Mouse (Mus musculus) neural tube, embryonic 13.5 days (tissue): ENCODE data around the gene Cd34. TPM values are rescaled to one million over a fixed set of nuclear protein-coding genes. Genes with fewer than 3 reads are reported as not detected.

ENCODE experiments used
- ATAC-seq: fragments of 200-750 bp; cut with Nextera tagmentation; 2 replicates; pipeline ENCODE4 v1.8.0; 2017; ENCODE audit warnings: low read depth, mild to moderate bottlenecking, moderate TSS enrichment, moderate library complexity
- H3K27ac ChIP-seq: fragments of 300-500 bp; sonication (generic); replicated peaks from 2 replicates; pipeline ENCODE4 v1.5.1; 2015; ENCODE audit warnings: moderate library complexity, mild to moderate bottlenecking, inconsistent platforms
- H3K27me3 ChIP-seq: fragments of 300-500 bp; sonication (generic); 2 replicates; pipeline ENCODE4 v1.6.1; 2015; ENCODE audit warnings: mild to moderate bottlenecking, inconsistent platforms
- H3K36me3 ChIP-seq: fragments of 300-500 bp; sonication (generic); 2 replicates; pipeline ENCODE4 v1.6.1; 2015; ENCODE audit warnings: mild to moderate bottlenecking, inconsistent platforms
- H3K4me1 ChIP-seq: fragments of 300-500 bp; sonication (generic); replicated peaks from 2 replicates; pipeline ENCODE4 v1.6.1; 2015; ENCODE audit warnings: inconsistent platforms
- H3K4me2 ChIP-seq: fragments of 300-500 bp; sonication (generic); 2 replicates; pipeline ENCODE4 v1.6.1; 2015; ENCODE audit warnings: inconsistent platforms, mild to moderate bottlenecking, moderate library complexity
- H3K4me3 ChIP-seq: fragments of 300-500 bp; sonication (generic); 2 replicates; pipeline ENCODE4 v1.5.1; 2015; ENCODE audit warnings: mild to moderate bottlenecking, inconsistent platforms
- H3K9ac ChIP-seq: fragments of 300-500 bp; sonication (generic); 2 replicates; pipeline ENCODE4 v1.6.1; 2015; ENCODE audit warnings: moderate library complexity, mild to moderate bottlenecking, inconsistent platforms
- H3K9me3 ChIP-seq: fragments of 300-500 bp; sonication (generic); 2 replicates; pipeline ENCODE4 v1.6.1; 2016; ENCODE audit warnings: inconsistent platforms
- WGBS: fragments of 180-500 bp; shearing (Covaris S2); methylation state at CpG from one replicate; pipeline ENCODE4 v1.1.7; 2015; 5-methylcytosine and 5-hydroxymethylcytosine counted together
- polyA plus RNA-seq: library from polyadenylated mRNA; unstranded; fragments of >200 nt; fragmentation: Nextera tagmentation; extraction: Ambion mirVana; gene quantifications from 2 replicates; pipeline ENCODE4 v1.2.1, GENCODE M21; 2015

The Cd34 gene
- polyA plus RNA-seq, 1 experiment from 2014 or later, result 40.9 TPM

DNA sequence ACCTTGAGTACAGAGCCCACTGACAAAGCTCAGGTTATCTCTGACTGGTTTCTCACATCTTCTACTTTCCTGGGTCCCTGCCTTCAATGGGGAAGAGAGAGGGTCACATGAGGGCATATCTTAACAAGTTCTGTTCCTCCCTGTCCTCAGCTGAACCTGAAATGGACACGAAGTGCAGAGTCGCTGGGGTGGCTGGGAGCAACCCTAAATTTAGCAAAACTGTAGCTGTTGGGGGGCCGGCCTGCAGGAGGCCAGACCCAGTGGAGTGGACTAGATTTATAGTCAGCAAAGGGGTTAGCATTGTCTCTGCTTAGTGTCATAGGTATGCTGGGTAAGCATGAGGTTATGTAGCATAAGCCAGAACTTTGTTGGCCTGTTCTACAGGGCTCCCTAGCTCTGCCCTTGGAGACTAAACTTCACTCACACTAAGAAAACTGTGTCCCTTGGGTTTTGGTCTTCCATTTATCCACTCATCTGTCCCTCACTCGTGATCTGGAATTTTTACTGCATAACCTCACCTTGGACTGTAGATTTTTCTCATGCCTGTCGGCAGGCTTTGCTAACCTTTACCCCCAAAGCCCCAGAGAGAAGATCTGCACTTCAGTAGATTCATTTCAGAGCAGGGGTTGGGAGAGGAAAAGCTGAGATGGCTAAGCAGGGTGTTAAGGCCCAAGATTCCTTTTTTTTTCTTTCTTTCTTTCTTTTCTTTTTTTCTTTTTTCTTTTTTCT is 54.1 kb downstream of the Cd34 start:
- WGBS, result 77% methylated on average over 5 of the region's 5 CpGs
- no peaks in the 10 kb centered on the region for H3K4me1 ChIP-seq
- no peak overlapping the region for H3K4me3 ChIP-seq
- H3K9me3 ChIP-seq, result no peaks in the 10 kb centered on the region
- H3K27ac ChIP-seq, result no peak overlapping the region
- no peaks in the 10 kb centered on the region for H3K36me3 ChIP-seq
- no peak for ATAC-seq
- H3K9ac ChIP-seq, result no peak overlapping the region
- H3K4me2 ChIP-seq, result no peak overlapping the region
- H3K27me3 ChIP-seq, result no peaks in the 10 kb centered on the region

DNA sequence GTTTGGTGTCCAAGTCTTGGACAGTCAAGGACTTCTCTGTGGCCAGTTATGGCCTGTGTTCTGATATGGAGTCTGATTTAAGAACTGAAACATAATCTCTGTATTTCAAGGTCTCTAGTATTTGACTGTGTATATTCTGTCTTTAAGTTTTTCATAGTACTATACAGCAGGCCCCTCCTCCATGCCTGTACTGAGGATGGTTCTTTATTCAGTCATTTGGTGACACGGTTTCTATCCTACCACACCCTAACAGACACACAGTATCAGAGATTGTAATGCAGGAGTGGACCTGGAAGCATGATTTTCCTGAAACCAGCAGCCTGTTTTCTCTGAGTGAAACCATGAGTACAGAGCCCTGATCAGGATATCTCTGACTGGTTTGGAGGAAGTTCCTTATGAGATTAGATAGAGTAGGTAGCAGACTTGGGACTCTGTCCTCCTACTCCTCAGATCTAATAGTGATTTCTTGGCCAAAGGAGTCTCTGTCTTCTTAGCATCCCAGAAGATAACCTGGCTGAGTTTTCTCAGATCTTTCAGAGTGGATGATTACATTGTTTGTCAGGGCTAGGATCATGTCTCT is 54.9 kb downstream of the Cd34 start:
- Histone ChIP-seq H3K36me3 (no peaks in the 10 kb centered on the region), H3K27ac (no peak overlapping the region), H3K9ac (no peak overlapping the region), H3K27me3 (no peaks in the 10 kb centered on the region), H3K9me3 (no peaks in the 10 kb centered on the region), H3K4me1 (no peaks in the 10 kb centered on the region), H3K4me2 (no peak overlapping the region), H3K4me3 (no peak overlapping the region)
- ATAC-seq, result no peak
- 94% methylated on average over 1 of the region's 1 CpGs for WGBS

- 88% methylated on average over 5 of the region's 5 CpGs for WGBS
- H3K9ac ChIP-seq, result no peak overlapping the region
- no peak for ATAC-seq
Measured at GRCm38 (mm10) chr1:194994262-194994661, 55.6 kb downstream of the Cd34 start.

DNA sequence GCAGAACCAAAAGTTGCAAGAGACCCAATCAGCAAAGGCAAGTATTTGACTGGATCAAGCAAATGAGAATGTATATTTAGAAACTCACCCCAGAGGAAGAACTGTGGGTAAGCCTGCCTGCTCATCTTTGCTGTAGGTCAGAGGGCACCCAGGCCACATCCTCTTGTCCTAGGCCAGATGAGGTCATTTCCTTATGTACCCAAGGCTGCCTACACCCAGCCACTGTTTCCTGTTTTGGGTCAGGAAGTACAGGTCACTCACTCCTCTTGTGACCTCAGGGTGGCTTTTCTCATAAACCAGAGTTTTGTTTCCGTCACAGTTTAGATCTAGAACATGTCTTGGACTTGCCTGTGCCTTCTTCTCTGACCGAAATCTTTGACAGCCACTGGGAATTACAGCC is 56.6 kb downstream of the Cd34 start:
- H3K27ac ChIP-seq, result no peak overlapping the region
- H3K9ac ChIP-seq, result no peak overlapping the region
- no peak overlapping the region for H3K4me2 ChIP-seq
- no peaks in the 10 kb centered on the region for H3K36me3 ChIP-seq
- no peaks in the 10 kb centered on the region for H3K4me1 ChIP-seq
- H3K4me3 ChIP-seq, result no peak overlapping the region
- ATAC-seq, result no peak
- H3K27me3 ChIP-seq, result no peaks in the 10 kb centered on the region
- 83% methylated on average over 2 of the region's 2 CpGs for WGBS
- H3K9me3 ChIP-seq, result no peaks in the 10 kb centered on the region

More at GRCm38 (mm10) chr1:194994262-194994661, 55.6 kb downstream of the Cd34 start:
- Histone ChIP-seq H3K4me1 (no peaks in the 10 kb centered on the region), H3K9me3 (no peaks in the 10 kb centered on the region), H3K4me2 (no peak overlapping the region), H3K4me3 (no peak overlapping the region), H3K27me3 (no peaks in the 10 kb centered on the region), H3K27ac (no peak overlapping the region), H3K36me3 (no peaks in the 10 kb centered on the region)

DNA sequence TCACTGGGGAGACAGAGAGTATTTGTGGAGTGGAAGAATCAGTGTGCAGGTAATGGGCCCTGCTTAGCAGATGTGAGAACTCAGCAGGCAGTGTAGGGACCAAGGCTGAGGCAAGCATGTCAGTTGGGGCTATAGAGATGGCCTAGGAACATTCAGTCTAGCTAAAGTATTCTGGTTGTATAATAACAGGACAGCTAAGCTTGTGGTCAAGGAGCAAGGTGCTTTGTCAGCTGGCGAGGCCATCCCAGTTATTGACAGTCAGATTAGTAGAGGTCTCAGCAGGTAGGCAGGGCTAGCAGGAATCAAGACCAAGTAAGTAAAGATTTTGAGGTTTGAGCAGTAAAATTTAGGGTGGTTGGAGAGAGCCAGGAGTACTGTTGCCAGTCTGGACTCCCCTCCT is 59.8 kb downstream of the Cd34 start:
- no peak for ATAC-seq
- H3K36me3 ChIP-seq, result no peaks in the 10 kb centered on the region
- no peak overlapping the region for H3K4me2 ChIP-seq
- H3K4me1 ChIP-seq, result no peaks in the 10 kb centered on the region
- WGBS, result 81% methylated on average over 1 of the region's 1 CpGs
- H3K27me3 ChIP-seq, result no peaks in the 10 kb centered on the region
- no peak overlapping the region for H3K4me3 ChIP-seq
- H3K9ac ChIP-seq, result no peak overlapping the region
- H3K9me3 ChIP-seq, result no peaks in the 10 kb centered on the region
- H3K27ac ChIP-seq, result no peak overlapping the region

GRCm38 (mm10) chr1:195003328-195003727 is 64.7 kb downstream of the Cd34 start:
- Histone ChIP-seq H3K4me3 (no peak overlapping the region), H3K4me1 (no peaks in the 10 kb centered on the region), H3K4me2 (no peak overlapping the region), H3K9ac (no peak overlapping the region), H3K27ac (no peak overlapping the region), H3K27me3 (no peaks in the 10 kb centered on the region), H3K9me3 (no peaks in the 10 kb centered on the region), H3K36me3 (no peaks in the 10 kb centered on the region)
- ATAC-seq, result no peak
- WGBS, result 82% methylated on average over 4 of the region's 4 CpGs

- H3K9me3 ChIP-seq, result no peaks in the 10 kb centered on the region
- H3K36me3 ChIP-seq, result no peaks in the 10 kb centered on the region
- H3K4me2 ChIP-seq, result no peak overlapping the region
- no peak overlapping the region for H3K4me3 ChIP-seq
- ATAC-seq, result no peak
- whole genome bisulfite sequencing, result 89% methylated on average over 1 of the region's 1 CpGs
- no peak overlapping the region for H3K27ac ChIP-seq
- no peaks in the 10 kb centered on the region for H3K27me3 ChIP-seq
- no peak overlapping the region for H3K9ac ChIP-seq
- no peaks in the 10 kb centered on the region for H3K4me1 ChIP-seq
Measured at GRCm38 (mm10) chr1:195004194-195004593, 65.6 kb downstream of the Cd34 start.

GRCm38 (mm10) chr1:195006267-195006666 is 67.6 kb downstream of the Cd34 start:
- Histone ChIP-seq H3K4me3 (no peak overlapping the region), H3K27ac (no peak overlapping the region), H3K27me3 (no peaks in the 10 kb centered on the region), H3K4me2 (no peak overlapping the region), H3K4me1 (no peaks in the 10 kb centered on the region), H3K9ac (no peak overlapping the region), H3K9me3 (no peaks in the 10 kb centered on the region), H3K36me3 (no peaks in the 10 kb centered on the region)
- no peak for ATAC-seq

Other genes starting within 250 kb of the Cd34 start
- 0.55 and 0.93 TPM in 2 replicates for gene Cd46, start 153.4 kb downstream of the Cd34 start, polyA plus RNA-seq
- gene Cr1l, start 192.8 kb downstream of the Cd34 start, polyA plus RNA-seq, result 31.3 and 35.7 TPM in 2 replicates
- gene Cr2, start 237.9 kb downstream of the Cd34 start, polyA plus RNA-seq, result 0.04 and 0.21 TPM in 2 replicates